Mouse (Mus musculus) olfactory bulb, adult 2 months (tissue): Measurements from ENCODE around the gene Pld5.

Experiments
- CTCF ChIP-seq: fragments of 200-500 bp; IDR thresholded peaks from 2 replicates; pipeline ENCODE4 v1.5.1; 2012; ENCODE audit warnings: low read depth, mild to moderate bottlenecking, low read length, moderate library complexity; ENCODE audit not compliant: insufficient read depth
- POLR2A ChIP-seq: fragments of 200-500 bp; IDR thresholded peaks from 2 replicates; pipeline ENCODE4 v1.6.1; 2012; ENCODE audit warnings: mild to moderate bottlenecking, low read depth, low read length, moderate library complexity; ENCODE audit not compliant: insufficient read depth

GRCm38 (mm10) chr1:175988448-175988847 is 286.7 kb downstream of the Pld5 start:
- TF ChIP-seq POLR2A: no peak
- no peak for TF ChIP-seq CTCF
